Mouse (Mus musculus): ENCODE data around the gene Usp19.

GRCm38 (mm10) chr9:108474528-108474927 lies 15.9 kb upstream of the Usp19 start:
- TF ChIP-seq CTCF (IDR thresholded peaks at IDR 0.05; ENCODE audit: low read depth, low read length) (no peak), POLR2A (IDR thresholded peaks at IDR 0.05; ENCODE audit: extremely low read depth, insufficient read depth, low read length) (no peak)

All from liver, adult 2 months (tissue).